Mouse (Mus musculus) thymus, adult 2 months (tissue): Measurements from ENCODE around the gene Tln2.

Experiments
- CTCF ChIP-seq: fragments of 200-500 bp; IDR thresholded peaks from 2 replicates; pipeline ENCODE4 v1.5.1; 2012; ENCODE audit warnings: mild to moderate bottlenecking, control low read depth, low read length, moderate library complexity, borderline replicate concordance; ENCODE audit not compliant: control insufficient read depth, poor library complexity, insufficient read depth; ENCODE audit errors: extremely low read depth
- POLR2A ChIP-seq: fragments of 200-500 bp; IDR thresholded peaks from 2 replicates; pipeline ENCODE4 v1.6.1; 2012; ENCODE audit warnings: mild to moderate bottlenecking, low read length, control low read depth, moderate library complexity; ENCODE audit not compliant: control insufficient read depth, poor library complexity, insufficient read depth; ENCODE audit errors: extremely low read depth

DNA sequence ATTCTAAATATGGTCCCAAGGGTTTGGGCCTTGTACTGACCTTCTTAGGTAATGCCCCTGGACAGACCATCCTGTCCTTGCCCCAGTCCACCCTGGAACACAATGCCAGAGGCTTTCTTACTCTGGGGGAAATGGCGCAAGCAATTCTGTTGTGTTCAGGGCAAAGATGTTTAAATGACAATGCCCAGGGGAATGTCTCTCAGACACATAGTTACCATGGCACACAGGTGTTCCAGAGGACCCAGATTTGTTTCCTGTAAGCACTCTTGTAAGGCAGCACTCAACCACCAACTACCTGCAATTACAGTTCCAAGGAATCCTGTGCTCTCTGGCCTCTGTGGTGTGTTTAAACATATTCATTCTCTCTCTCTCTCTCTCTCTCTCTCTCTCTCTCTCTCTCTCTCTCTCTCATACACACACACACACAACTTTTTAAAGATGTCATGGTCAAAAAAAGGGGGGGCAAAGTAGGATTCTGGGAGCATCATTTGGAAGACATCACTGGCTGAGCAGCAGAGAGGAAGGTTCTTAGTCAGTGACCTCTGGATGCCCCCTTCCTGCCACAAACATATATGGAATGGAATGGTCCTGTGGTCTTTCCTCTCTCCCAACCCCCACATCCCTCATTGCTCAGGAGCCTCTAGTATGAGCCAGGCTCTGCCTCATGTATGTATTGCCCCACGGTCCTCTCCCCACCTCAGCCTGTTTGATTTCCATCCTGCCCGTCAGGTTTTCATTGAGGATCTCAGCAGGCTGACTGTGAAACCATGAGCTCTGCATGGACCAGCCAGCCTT, 345.1 kb downstream of the Tln2 start:
- TF ChIP-seq POLR2A, result no peak
- TF ChIP-seq CTCF, result no peak
